13 mouse cellular contexts compared by ENCODE assay signal in genomic region chr11:49818869-49819566, GRCm38 (mm10). TPM values are rescaled to one million over a fixed set of nuclear protein-coding genes. Genes with fewer than 3 reads are reported as not detected.
DNase-seq lines count a peak whose midpoint lies in the region; ATAC-seq lines count a peak whose summit lies in the region.
"Had no signal": no experiment of that assay in that cellular context is flagged by ENCODE, and none has a peak within 500 bp of the region (broad histone marks: within the 10 kb centered on the region; RNA-seq: fewer than 3 reads in every experiment).

No protein-coding gene starts in this region.

- no peaks in the 10 kb centered on the region for H3K27me3 ChIP-seq in neural tube, embryonic 15.5 days (replicated peaks)
- H3K27me3 ChIP-seq: liver, embryonic 12.5 days had no signal

- 0 out of 2 replicates have a peak overlapping the region, but pooled peaks have one; percentile 9 for H3K27ac ChIP-seq in neural tube, embryonic 15.5 days (replicated peaks)
- H3K27ac ChIP-seq: liver, embryonic 12.5 days; macrophage had no signal

- H3K36me3 ChIP-seq in neural tube, embryonic 15.5 days: peaks cover 13% of the 10 kb centered on the region
- H3K36me3 ChIP-seq: G1E; liver, embryonic 12.5 days had no signal

- DNase-seq in neural tube, embryonic 10.5 days (ENCODE audit: extremely low spot score, low spot score): no peak
- DNase-seq in frontal cortex, postnatal 25 days (ENCODE audit: low spot score in 2 of 2): peak; percentile 50 to 51
- DNase-seq in left cerebral cortex, adult 9 months (ENCODE audit: low spot score in 2 of 2): peak; percentile 90 to 92
- no peak for DNase-seq in kidney, adult 11 months
- no peak for DNase-seq in thymus, postnatal 4 days
- DNase-seq in kidney, adult 8-10 months: no peak
- DNase-seq: cerebellum, adult 11 months; heart, postnatal 36 days; kidney, postnatal 10 days had no signal

- no peaks in the 10 kb centered on the region for H3K9me3 ChIP-seq in neural tube, embryonic 15.5 days (replicated peaks)
- H3K9me3 ChIP-seq: G1E; liver, embryonic 12.5 days had no signal

- H3K9ac ChIP-seq in neural tube, embryonic 15.5 days (replicated peaks): no peak overlapping the region
- H3K9ac ChIP-seq: liver, embryonic 12.5 days had no signal

- no peaks in the 10 kb centered on the region for H3K4me1 ChIP-seq in neural tube, embryonic 15.5 days

- ATAC-seq in neural tube, embryonic 15.5 days (ENCODE audit: low FRiP score): no peak
- ATAC-seq: liver, embryonic 12.5 days had no signal

- no peak overlapping the region for H3K4me3 ChIP-seq in neural tube, embryonic 15.5 days (replicated peaks)
- H3K4me3 ChIP-seq: liver, embryonic 12.5 days had no signal

- H3K4me2 ChIP-seq in neural tube, embryonic 15.5 days: no peak overlapping the region
- H3K4me2 ChIP-seq: liver, embryonic 12.5 days had no signal

- 86% methylated on average over 15 of the region's 15 CpGs for WGBS in neural tube, embryonic 15.5 days

RNA-seq across cellular contexts. Expression of gene Gfpt2, which starts 25.0 kb away (rescaled TPM):
- polyA plus RNA-seq in neural tube, embryonic 15.5 days (2015; fragmentation: Nextera tagmentation; extraction: Ambion mirVana): 5.3 and 6.3 TPM in 2 replicates
- polyA plus RNA-seq: G1E, macrophage had no signal

RNA-seq across cellular contexts. Expression of gene Mapk9, which starts 27.5 kb away (rescaled TPM):
- polyA plus RNA-seq in neural tube, embryonic 15.5 days (2015; fragmentation: Nextera tagmentation; extraction: Ambion mirVana): 64.2 and 73.5 TPM in 2 replicates

Comparison
In these comparisons a context has a peak if more than half of its experiments do, and no peak if none do; other contexts are left out.
1. DNase-seq: peak in frontal cortex, postnatal 25 days (2 of 2) and left cerebral cortex, adult 9 months (2 of 2); none in neural tube, embryonic 10.5 days (single experiment), kidney, adult 11 months (single experiment), thymus, postnatal 4 days (single experiment) and kidney, adult 8-10 months (0 of 2).